Mouse (Mus musculus) cerebellum, adult 2 months (tissue): ENCODE measurements around the gene Kctd12b. TPM values are rescaled to one million over a fixed set of nuclear protein-coding genes. Genes with fewer than 3 reads are reported as not detected.
"Not testable (repeated sequence)": the region's sequence is repeated elsewhere in the genome, so short reads cannot be mapped to it uniquely, and the experiment has no call there.

Source experiments
- DNase-seq, 2 experiments: peaks; one replicate each; pipeline ENCODE4 v3.0.0; 2021
- H3K27ac ChIP-seq: fragments of 200-500 bp; 2 replicates; pipeline ENCODE4 v1.5.1; 2012; ENCODE audit warnings: low read length, control low read depth, inconsistent platforms; ENCODE audit not compliant: insufficient read depth
- H3K27me3 ChIP-seq: fragments of 200-500 bp; 2 replicates; pipeline ENCODE4 v1.6.1; 2012; ENCODE audit warnings: inconsistent platforms, mild to moderate bottlenecking, low read length, moderate library complexity; ENCODE audit not compliant: control insufficient read depth, insufficient read depth
- H3K4me1 ChIP-seq: fragments of 200-500 bp; 2 replicates; pipeline ENCODE4 v1.6.1; 2011; ENCODE audit warnings: low read length; ENCODE audit not compliant: control insufficient read depth, insufficient read depth
- H3K4me3 ChIP-seq: fragments of 200-500 bp; replicated peaks from 2 replicates; pipeline ENCODE3; 2011; ENCODE audit warnings: mild to moderate bottlenecking, low read depth, low read length, control low read depth; ENCODE audit not compliant: insufficient read depth
- CTCF ChIP-seq: fragments of 200-500 bp; IDR thresholded peaks from 2 replicates; pipeline ENCODE4 v1.5.1; 2011; ENCODE audit warnings: low read depth, mild to moderate bottlenecking, control low read depth, low read length, moderate library complexity, borderline replicate concordance; ENCODE audit not compliant: insufficient read depth
- POLR2A ChIP-seq: fragments of 200-500 bp; IDR thresholded peaks from 2 replicates; pipeline ENCODE4 v1.6.1; 2011; ENCODE audit warnings: low read length, control low read depth, borderline replicate concordance; ENCODE audit not compliant: insufficient read depth
- WGBS: fragments of 180-500 bp; shearing (Covaris S2); methylation state at CpG from one replicate; pipeline ENCODE4 v1.1.7; 2018; 5-methylcytosine and 5-hydroxymethylcytosine counted together
- polyA plus RNA-seq: library from polyadenylated mRNA; depleted of rRNA; stranded (reverse); fragments of >200 nt; gene quantifications from 2 replicates; pipeline ENCODE4 v1.2.3, GENCODE M21; 2012; rRNA removed

Kctd12b gene
- polyA plus RNA-seq, 1 experiment = 2.5 TPM

DNA sequence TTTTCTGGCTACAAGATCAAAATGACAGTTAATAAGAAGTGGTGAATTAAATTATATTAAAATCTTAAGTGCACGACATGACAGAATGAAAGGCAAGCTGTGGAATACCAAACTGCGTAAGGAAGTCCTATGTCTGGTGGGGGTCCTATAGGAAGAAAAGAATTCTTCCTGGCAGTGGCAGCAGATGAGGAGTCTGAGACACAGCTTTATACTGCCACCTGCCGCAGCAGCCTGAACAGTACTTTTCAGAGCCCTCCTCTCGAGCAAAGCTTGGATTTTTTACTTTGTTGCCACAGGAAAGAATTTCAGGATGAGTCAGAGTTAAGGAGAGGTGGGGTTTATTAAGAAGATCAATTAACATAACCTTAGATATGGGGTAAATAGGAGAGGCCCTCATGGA lies 11.5 kb upstream of the Kctd12b start:
- Histone ChIP-seq H3K4me3 (no peak overlapping the region), H3K27me3 (no peaks in the 10 kb centered on the region), H3K27ac (no peak overlapping the region), H3K4me1 (no peaks in the 10 kb centered on the region)
- WGBS = 12% methylated on average over 4 of the region's 4 CpGs
- DNase-seq = no peak
- TF ChIP-seq POLR2A (no peak), CTCF (peak; percentile 19; the same call in 1 of the 2 replicates)

GRCm38 (mm10) chrX:153700463-153700862 lies 4.3 kb upstream of the Kctd12b start:
- H3K27ac ChIP-seq = no peak overlapping the region
- 60% methylated on average over 3 of the region's 3 CpGs for WGBS
- no peak for DNase-seq
- no peak for TF ChIP-seq POLR2A
- no peak overlapping the region for H3K4me3 ChIP-seq
- no peaks in the 10 kb centered on the region for H3K4me1 ChIP-seq
- no peaks in the 10 kb centered on the region for H3K27me3 ChIP-seq

DNA sequence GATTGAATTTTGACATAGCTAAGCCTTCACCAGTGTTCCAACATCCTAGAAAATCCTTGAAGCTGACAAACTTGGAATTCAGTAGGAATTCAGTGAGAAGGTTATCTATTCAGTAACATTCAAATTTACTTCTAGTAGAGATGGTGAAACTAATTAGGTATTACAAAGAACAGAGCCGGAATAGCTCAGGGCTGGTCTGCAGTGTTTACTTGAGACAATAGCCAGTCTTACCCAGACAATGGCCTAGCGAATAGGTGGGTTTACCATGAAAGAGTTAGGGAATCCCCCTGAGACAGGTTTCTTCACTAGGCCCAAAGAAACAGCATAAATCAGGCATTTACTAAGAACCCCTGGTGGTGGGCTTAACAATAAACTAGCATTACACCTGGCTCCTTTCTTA lies 28.0 kb downstream of the Kctd12b start:
- H3K27ac ChIP-seq, H3K4me3 ChIP-seq, DNase-seq, H3K4me1 ChIP-seq, H3K27me3 ChIP-seq: not testable (repeated sequence)
- 52% methylated on average over 2 of the region's 2 CpGs for WGBS

GRCm38 (mm10) chrX:153664903-153665302 lies 31.3 kb downstream of the Kctd12b start:
- WGBS = 94% methylated on average over 3 of the region's 3 CpGs
- TF ChIP-seq CTCF (no peak), POLR2A (no peak)

DNA sequence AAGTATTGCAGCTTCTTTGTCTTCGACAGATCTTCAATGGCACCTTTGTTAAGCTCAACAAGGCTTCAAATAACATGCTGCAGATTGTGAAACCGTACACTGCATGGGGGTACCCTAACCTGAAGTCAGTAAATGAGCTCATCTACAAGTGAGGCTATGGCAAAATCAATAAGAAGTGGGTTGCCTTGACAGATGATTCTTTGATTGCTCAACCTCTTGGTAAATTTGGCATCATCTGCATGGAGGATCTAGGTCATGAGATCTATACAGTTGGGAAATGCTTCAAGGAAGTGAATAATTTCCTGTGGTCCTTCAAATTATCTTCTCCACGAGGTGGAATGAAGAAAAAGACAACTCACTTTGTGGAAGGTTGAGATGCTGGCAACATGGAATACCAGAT lies 39.2 kb downstream of the Kctd12b start:
- Histone ChIP-seq H3K27ac (no peak overlapping the region), H3K4me3 (no peak overlapping the region), H3K4me1 (no peaks in the 10 kb centered on the region), H3K27me3 (no peaks in the 10 kb centered on the region)
- 70% methylated on average over 3 of the region's 3 CpGs for WGBS
- TF ChIP-seq POLR2A (no peak), CTCF (no peak)
- no peak for DNase-seq

More at GRCm38 (mm10) chrX:153664903-153665302, 31.3 kb downstream of the Kctd12b start:
- no peak overlapping the region for H3K27ac ChIP-seq
- no peak for DNase-seq
- no peaks in the 10 kb centered on the region for H3K4me1 ChIP-seq
- H3K27me3 ChIP-seq = no peaks in the 10 kb centered on the region
- H3K4me3 ChIP-seq = no peak overlapping the region

GRCm38 (mm10) chrX:153640615-153641014 lies 55.6 kb downstream of the Kctd12b start:
- TF ChIP-seq POLR2A (no peak), CTCF (no peak)
- Histone ChIP-seq H3K4me3 (no peak overlapping the region), H3K4me1 (no peaks in the 10 kb centered on the region), H3K27ac (no peak overlapping the region), H3K27me3 (no peaks in the 10 kb centered on the region)
- DNase-seq = no peak
- WGBS = 61% methylated on average over 3 of the region's 3 CpGs

GRCm38 (mm10) chrX:153636247-153636646 lies 59.9 kb downstream of the Kctd12b start:
- TF ChIP-seq POLR2A = no peak
- peak; percentile 24; the same call in 1 of the 2 replicates for TF ChIP-seq CTCF
- peak in 1 of 2 experiments; percentile 9 for DNase-seq
- Histone ChIP-seq H3K27me3 (no peaks in the 10 kb centered on the region), H3K4me1 (no peaks in the 10 kb centered on the region), H3K27ac (no peak overlapping the region), H3K4me3 (no peak overlapping the region)
- WGBS = 3% methylated on average over 1 of the region's 1 CpGs

Other genes starting within 250 kb of the Kctd12b start
- 116 and 129 TPM in 2 replicates for gene Ubqln2, start 198.2 kb downstream of the Kctd12b start, polyA plus RNA-seq
- not detected in 2 replicates for gene Cypt3, start 137.8 kb downstream of the Kctd12b start, polyA plus RNA-seq
- gene Nbdy, start 27.2 kb upstream of the Kctd12b start, polyA plus RNA-seq = 108 and 110 TPM in 2 replicates
- gene Spin2c, start 135.8 kb upstream of the Kctd12b start, polyA plus RNA-seq = 7.3 and 7.8 TPM in 2 replicates